In genomic region chr10:60827266-60827665, GRCm38 (mm10) we compare ENCODE assay signal across 9 mouse cellular contexts. TPM values are rescaled to one million over a fixed set of nuclear protein-coding genes. Genes with fewer than 3 reads are reported as not detected.
DNase-seq lines count a peak whose midpoint lies in the region; ATAC-seq lines count a peak whose summit lies in the region.
"Had no signal": no experiment of that assay in that cellular context is flagged by ENCODE, and none has a peak within 500 bp of the region (broad histone marks: within the 10 kb centered on the region; RNA-seq: fewer than 3 reads in every experiment).

No protein-coding gene starts in this region.

- H3K4me3 ChIP-seq in lung, embryonic 16.5 days (ENCODE audit: low read length), result peak overlapping the region; percentile 51
- peak overlapping the region; percentile 35 for H3K4me3 ChIP-seq in hindbrain, embryonic 12.5 days

- ATAC-seq in lung, embryonic 16.5 days (ENCODE audit: low read depth), result no peak
- ATAC-seq in hindbrain, embryonic 12.5 days (ENCODE audit: low FRiP score), result no peak

- 25% methylated on average over 5 of the region's 5 CpGs for WGBS in lung, embryonic 16.5 days
- 23% methylated on average over 5 of the region's 5 CpGs for WGBS in hindbrain, embryonic 12.5 days

- no peak for DNase-seq in lung, postnatal 25 days (ENCODE audit: low spot score)
- peak; percentile 89 for DNase-seq in cerebellum, postnatal 10 days
- peak; percentile 40 to 47 for DNase-seq in lung, postnatal 4 days
- no peak for DNase-seq in T-cell, adult 2 months (ENCODE audit: low spot score)
- no peak for DNase-seq in ovary, postnatal 14 days (ENCODE audit: low spot score)
- no peak for DNase-seq in ovary, adult 18-20 months (ENCODE audit: low spot score)

- no peak overlapping the region for H3K27ac ChIP-seq in lung, embryonic 16.5 days (ENCODE audit: low read length)
- H3K27ac ChIP-seq in hindbrain, embryonic 12.5 days, result no peak overlapping the region
- H3K27ac ChIP-seq: liver, embryonic 14.5 days had no signal

- peak overlapping the region; percentile 88 for H3K4me2 ChIP-seq in lung, embryonic 16.5 days (ENCODE audit: low read depth, low read length)
- peak overlapping the region; percentile 67 for H3K4me2 ChIP-seq in hindbrain, embryonic 12.5 days (replicated peaks)

- peaks cover 1% of the 10 kb centered on the region; the same call in 1 of the 2 replicates for H3K27me3 ChIP-seq in lung, embryonic 16.5 days (ENCODE audit: control insufficient read depth, insufficient read depth, low read depth, low read length)
- peaks cover 92% of the 10 kb centered on the region for H3K27me3 ChIP-seq in hindbrain, embryonic 12.5 days

- H3K36me3 ChIP-seq in lung, embryonic 16.5 days (ENCODE audit: control insufficient read depth, insufficient read depth, low read length), result no peaks in the 10 kb centered on the region
- H3K36me3 ChIP-seq in hindbrain, embryonic 12.5 days, result no peaks in the 10 kb centered on the region

- H3K9ac ChIP-seq in lung, embryonic 16.5 days (ENCODE audit: low read length), result peak overlapping the region; percentile 65
- no peak overlapping the region for H3K9ac ChIP-seq in hindbrain, embryonic 12.5 days
- H3K9ac ChIP-seq: liver, embryonic 14.5 days had no signal

- H3K9me3 ChIP-seq in lung, embryonic 16.5 days (ENCODE audit: control insufficient read depth, low read length), result no peaks in the 10 kb centered on the region
- no peaks in the 10 kb centered on the region for H3K9me3 ChIP-seq in hindbrain, embryonic 12.5 days (replicated peaks)

- H3K4me1 ChIP-seq in lung, embryonic 16.5 days (replicated peaks; ENCODE audit: control insufficient read depth, insufficient read depth, low read length), result peaks cover 46% of the 10 kb centered on the region
- H3K4me1 ChIP-seq in hindbrain, embryonic 12.5 days, result peaks cover 38% of the 10 kb centered on the region

RNA-seq across cellular contexts. Expression of gene Unc5b, which starts 4.1 kb away (rescaled TPM):
- 6.7 and 7.3 TPM in 2 replicates for polyA plus RNA-seq in lung, embryonic 16.5 days (2015; fragmentation: Nextera tagmentation; extraction: Ambion mirVana)
- polyA plus RNA-seq in hindbrain, embryonic 12.5 days (2016; fragmentation: Nextera tagmentation; extraction: Ambion mirVana), result 3.4 and 4.3 TPM in 2 replicates

Comparison
In these comparisons a context has a peak if more than half of its experiments do, and no peak if none do; other contexts are left out.
1. DNase-seq: peak in cerebellum, postnatal 10 days (2 of 2) and lung, postnatal 4 days (2 of 2); none in lung, postnatal 25 days (single experiment), T-cell, adult 2 months (single experiment), ovary, postnatal 14 days (single experiment) and ovary, adult 18-20 months (single experiment).